Mouse (Mus musculus): ENCODE measurements around the gene Itih4.

The Itih4 gene

GRCm38 (mm10) chr14:30886204-30886603 is at the start of gene Itih4:
TSS of gene Itih4 (plus strand) at chr14:30886476.
- no peak for DNase-seq

DNA sequence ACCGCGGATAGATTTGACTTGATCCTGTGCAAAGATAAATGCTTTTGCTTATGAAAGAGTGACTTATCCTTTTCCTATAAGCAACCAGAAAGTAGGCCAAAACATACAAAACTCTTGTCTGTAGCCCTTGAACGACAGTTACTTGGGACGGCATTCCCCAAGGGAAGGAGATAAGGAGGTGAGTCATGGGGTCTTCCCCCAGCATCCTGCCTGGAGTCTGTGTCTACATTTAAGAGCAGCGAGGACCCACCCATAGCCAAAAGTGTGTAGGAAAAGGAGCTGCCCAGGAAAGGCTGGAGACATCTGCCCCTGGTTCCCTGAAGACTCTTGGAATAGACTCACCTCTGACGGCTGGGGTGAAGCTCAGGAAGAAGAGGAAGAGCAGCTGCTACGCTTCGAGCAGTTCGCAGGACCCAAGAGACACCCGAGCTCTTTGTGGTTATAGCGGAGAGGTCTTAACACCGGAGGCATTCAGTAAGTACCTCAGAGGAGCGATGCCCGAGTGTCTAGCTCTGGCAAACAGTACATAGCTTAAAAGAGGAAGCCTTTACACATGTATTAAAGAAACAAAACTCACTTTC is 48.8 kb upstream of the Itih4 start:
- no peak for DNase-seq

- DNase-seq, result no peak
These were observed 42.6 kb upstream of the Itih4 start for GRCm38 (mm10) chr14:30843701-30844100.

- no peak for DNase-seq
These were observed 35.8 kb upstream of the Itih4 start for GRCm38 (mm10) chr14:30850504-30850903.

DNA sequence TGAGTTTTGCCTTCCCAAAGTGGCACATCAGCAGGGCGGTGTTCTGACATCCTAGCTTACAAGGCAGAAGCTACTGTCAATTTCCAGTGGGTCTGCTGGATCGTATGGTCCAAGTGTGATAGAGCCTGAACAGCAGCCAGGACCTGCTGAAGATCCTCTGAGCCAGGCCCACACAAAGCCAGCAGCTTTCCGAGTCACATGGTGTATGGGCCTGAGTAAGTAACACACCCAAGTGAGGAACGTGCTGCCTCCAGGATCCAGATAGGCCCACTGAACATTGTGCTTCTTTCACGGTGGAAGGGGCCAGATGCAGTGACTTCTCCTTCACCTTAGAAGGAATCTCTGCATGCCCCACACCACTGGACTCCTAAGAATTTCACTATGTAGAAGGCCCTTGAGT is 34.0 kb upstream of the Itih4 start:
- DNase-seq, result no peak

GRCm38 (mm10) chr14:30855316-30855715 is 31.0 kb upstream of the Itih4 start:
- DNase-seq, result no peak

DNA sequence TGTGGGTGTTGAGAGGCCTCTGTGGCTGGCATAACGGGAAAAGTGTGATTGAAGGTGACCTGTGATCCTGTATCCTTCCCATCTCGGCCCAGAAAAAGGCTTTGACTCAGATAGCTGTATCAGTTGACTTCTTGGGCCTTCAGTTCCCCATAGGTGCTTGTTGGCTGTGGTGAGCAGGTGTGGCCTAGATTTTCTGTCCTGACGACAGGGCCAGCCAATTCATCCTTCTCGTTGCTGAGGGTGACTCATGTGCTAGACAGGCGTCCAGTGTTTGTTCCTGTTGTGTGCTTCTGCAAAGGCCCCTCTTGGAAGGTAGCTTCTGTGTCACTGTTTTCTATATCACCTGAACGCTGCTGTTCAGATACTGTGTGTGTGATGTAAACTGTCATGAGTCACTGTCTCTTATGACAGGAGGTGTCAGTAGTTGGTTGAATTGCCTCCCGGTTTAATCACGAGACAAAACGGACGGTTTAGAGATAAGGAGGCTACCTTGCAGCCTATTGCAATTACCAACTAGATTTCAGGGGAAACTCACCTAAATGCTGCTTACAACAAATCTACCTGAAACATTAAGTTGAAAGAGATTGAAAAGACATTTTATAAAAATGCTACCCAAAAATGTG is 29.3 kb upstream of the Itih4 start:
- no peak for DNase-seq

DNA sequence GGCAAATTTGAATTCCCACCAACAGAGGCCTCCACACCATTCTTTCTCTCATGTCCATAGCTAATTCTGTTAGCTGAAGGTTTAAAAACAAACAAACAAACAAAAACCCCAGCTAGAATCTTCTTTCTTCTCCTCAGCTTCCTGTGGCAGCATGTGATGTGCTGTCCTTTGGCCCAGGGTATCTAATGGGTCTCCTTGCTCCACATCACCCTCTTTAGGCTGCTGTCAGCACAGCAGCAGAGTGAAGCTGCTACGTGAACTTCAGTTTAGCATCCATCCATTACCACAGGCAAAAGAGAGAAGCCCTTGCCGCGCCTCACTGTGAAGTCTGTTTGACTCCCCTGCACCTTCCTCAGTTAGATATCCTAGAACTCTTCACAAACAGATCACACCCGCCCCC is 28.3 kb upstream of the Itih4 start:
- peak; percentile 54 for DNase-seq

- peak; percentile 24 for DNase-seq
These were observed 24.7 kb upstream of the Itih4 start for GRCm38 (mm10) chr14:30861421-30862125.

DNA sequence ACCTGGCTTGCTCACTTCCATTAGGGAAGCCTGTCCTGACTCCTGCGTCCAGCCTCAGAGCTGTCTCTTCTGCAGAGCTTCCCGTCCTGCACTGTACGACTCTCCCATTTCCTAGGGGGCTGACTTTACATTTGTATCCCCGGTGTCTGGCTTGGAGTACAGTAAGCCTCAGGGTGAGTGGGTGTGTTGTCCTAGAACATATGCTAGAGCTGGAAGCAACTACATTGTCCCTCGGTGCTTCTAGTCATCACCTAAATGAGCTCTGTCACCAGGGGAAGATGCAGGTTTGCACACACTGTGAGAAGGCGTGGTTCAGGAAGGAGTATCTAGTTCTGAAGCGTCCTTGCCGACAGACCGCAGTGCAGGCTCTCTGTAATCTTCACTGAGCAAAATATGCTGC is 23.9 kb upstream of the Itih4 start:
- no peak for DNase-seq

DNA sequence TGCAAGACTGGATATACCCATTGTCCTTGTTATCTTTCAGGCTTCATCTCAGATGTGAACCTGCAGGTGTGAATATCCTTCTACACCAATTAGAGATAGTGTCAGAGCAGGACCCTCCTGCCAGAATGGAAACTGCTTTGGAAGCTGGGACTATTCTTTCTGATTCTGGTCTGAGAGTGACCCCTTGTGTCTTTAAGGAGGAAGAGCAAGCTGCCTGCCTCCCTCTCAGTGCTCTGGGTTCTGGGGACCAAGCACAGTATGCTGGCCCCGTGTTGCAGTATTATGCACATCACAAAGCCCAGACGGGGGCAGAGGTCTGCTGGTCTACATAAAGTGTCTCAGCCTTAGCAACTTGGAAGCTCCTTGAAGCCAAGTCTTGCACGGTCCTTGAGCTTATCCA is 21.0 kb upstream of the Itih4 start:
- DNase-seq, result peak; percentile 30

DNA sequence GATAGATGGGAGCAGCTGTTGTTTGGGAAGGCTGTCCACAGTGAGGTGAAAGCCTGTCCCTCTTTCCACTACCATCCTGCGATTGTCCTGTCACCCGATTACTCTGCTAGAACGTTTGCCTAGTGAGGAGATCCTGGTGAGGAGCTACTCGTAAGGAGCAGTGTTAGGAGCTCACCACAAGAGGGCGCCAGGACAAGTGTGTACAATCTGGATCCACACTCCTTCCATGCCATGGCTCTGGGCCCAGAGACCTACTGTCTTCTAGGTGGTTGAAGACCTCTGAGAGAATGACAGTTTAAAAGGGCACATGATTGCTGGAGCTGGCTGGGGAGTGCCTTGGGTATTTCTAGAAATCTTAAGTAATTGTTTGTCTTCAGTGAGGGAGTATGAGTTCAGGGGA is 19.2 kb upstream of the Itih4 start:
- DNase-seq, result peak; percentile 76

GRCm38 (mm10) chr14:30868826-30869225 is 17.4 kb upstream of the Itih4 start:
- DNase-seq, result no peak

DNA sequence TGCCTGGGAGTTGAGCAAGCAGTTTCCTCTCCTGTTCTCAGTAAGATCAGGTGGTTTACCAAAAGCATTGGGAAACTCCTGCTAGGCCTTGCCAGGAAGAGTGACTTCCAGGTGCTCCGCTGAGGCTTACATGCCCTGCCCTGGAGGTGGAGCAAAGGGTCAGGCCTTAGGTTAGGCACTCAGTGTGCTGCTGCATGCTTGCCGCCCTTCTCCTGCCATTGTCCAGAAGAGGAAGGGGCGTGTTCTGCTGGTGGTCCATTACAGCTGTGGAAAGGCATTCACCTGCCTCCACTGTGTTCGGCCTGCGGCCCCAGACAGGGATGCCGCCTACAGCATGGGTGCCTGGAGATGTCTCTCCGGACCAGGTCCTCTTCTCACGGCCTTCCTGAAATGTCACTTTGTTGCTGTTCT is 16.9 kb upstream of the Itih4 start:
- DNase-seq, result no peak

DNA sequence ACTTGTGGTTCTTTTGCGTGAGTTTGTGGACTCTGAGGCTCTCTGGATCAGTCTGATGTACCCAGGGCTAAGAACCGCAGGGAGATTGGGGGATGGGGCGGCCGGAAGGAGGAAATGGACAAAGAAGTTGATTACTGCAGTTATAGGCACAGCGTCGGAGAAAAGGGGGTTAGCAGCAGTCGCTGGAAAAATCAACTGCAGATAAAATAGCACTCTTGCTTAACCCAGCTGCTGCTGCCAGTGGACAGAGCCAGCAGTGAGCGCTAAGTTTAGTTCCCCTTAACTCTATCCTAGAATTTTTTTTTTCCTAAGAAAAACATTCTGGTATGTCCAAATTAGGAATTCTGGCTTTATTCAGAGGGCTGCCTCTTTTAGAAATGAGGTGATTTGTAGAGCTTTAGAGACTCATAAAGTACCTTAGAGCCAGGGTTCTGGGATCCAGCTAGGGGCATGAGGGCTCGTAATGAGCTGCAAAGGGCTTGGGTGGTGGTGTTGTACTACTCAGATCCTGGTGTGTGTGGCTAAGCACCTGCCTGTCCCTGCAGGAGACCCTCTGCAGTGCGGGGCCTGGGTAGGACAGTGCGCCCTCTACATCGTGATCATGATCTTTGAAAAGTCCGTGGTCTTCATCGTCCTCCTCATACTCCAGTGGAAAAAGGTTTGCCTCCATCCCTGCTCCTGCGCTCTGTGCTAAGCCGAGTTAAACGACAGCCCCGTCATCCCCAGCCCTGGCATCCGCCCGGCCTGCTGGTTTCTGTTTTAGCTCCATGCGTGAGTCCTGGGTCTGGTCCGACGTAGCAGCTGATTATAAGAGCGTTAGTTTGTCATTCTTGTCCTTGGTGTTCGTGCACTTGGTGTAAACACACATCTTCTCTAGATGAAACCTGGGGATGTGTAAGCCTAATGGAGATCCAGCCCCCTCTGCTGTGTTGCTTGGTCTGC is 15.8 kb upstream of the Itih4 start:
- DNase-seq, result no peak

- peak; percentile 20 for DNase-seq
These were observed 12.1 kb upstream of the Itih4 start for GRCm38 (mm10) chr14:30874095-30874700.

GRCm38 (mm10) chr14:30875130-30875865 is 11.0 kb upstream of the Itih4 start:
- DNase-seq, result no peak

DNA sequence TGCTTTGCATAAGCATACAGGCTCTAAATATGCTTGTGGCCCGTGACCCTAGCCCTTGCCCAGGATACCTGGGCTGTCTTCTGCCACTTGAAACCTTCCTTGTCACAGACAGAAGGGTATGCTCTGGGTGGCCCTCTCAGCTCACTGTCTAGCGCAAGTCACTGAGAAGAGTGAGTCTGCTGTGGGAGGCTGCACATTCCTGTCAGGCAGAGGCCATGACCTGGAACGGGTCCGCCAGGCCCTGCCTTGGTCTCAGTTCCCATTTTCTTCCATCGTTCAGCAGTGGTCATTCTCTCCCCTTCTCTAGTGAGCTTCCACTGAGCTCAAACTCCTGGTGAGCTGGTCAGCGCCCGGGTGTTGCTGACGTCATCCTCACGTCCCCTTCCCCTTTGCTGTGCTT is 10.3 kb upstream of the Itih4 start:
- DNase-seq, result peak; percentile 14

GRCm38 (mm10) chr14:30876451-30876850 is 9.8 kb upstream of the Itih4 start:
- no peak for DNase-seq

- DNase-seq, result no peak
These were observed 8.4 kb upstream of the Itih4 start for GRCm38 (mm10) chr14:30877827-30878226.

DNA sequence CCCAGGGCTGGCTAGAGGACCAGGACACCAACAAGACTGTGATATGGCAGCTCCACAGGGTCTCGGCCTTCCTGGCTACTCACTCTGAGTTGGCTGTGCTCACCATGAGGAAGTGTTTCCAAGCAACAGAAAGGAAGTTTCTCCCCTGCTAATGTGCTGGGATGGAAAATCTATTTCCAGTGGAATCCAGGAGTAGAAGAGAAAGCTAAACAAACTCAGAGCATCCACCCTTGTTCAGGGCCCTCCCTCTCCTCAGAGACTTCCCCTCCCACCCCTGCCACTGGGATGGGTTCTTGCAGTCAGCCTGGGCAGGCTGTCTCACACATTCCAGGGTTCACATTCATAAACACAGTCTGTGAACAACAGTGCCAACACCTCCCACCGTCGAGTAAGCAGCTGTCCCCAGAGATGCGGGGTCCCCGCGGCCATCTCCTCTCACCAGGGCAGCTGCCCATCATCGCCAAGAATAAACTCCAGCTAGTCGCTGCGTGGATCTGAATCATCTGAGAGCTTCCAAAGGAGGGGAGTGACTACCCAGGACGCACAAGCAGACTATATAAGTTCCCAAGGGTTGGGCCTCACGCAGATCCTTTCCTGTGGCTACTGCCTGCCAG is 7.2 kb upstream of the Itih4 start, which contains the start of gene Mustn1:
TSS of gene Mustn1 (plus strand) at position 243 of the 614 bp plus-strand sequence.
- peak; percentile 27 for DNase-seq

GRCm38 (mm10) chr14:30879794-30880193 is 6.5 kb upstream of the Itih4 start:
- no peak for DNase-seq

Measured in kidney, adult 9 months (tissue).